Mouse (Mus musculus) adrenal gland, postnatal 4 days (tissue): Measurements from ENCODE around the gene Gclm. TPM values are rescaled to one million over a fixed set of nuclear protein-coding genes. Genes with fewer than 3 reads are reported as not detected.

Source experiments
- DNase-seq, 2 experiments: peaks; one replicate each; pipeline ENCODE4 v3.0.0; 2021 to 2022; ENCODE audit warnings: low spot score in 2 of 2, mixed read lengths in 2 of 2
- total RNA-seq, 2 experiments: library from RNA; stranded (reverse); gene quantifications; 2 replicates each; pipeline ENCODE4 v1.2.3; 2021

Gclm gene
- total RNA-seq, 2 experiments from 2014 or later: 74.6 to 88.1 TPM

GRCm38 (mm10) chr3:122292300-122293222 lies 47.2 kb downstream of the Gclm start:
- peak; percentile 90 to 96 for DNase-seq

GRCm38 (mm10) chr3:122293223-122293953 lies 48.0 kb downstream of the Gclm start:
- DNase-seq: peak in 1 of 2 experiments; percentile 79

- peak; percentile 74 to 82 for DNase-seq
Measured at GRCm38 (mm10) chr3:122293954-122294850, 48.8 kb downstream of the Gclm start, which contains the start of gene Bcar3. Gene Bcar3, plus strand, starts transcription at chr3:122294136.

- no peak for DNase-seq
Measured at GRCm38 (mm10) chr3:122295511-122295910, 50.2 kb downstream of the Gclm start.

GRCm38 (mm10) chr3:122296979-122297378 lies 51.6 kb downstream of the Gclm start:
- DNase-seq: no peak

GRCm38 (mm10) chr3:122300983-122301919 lies 55.9 kb downstream of the Gclm start:
- peak in 1 of 2 experiments; percentile 30 for DNase-seq

GRCm38 (mm10) chr3:122304560-122304959 lies 59.2 kb downstream of the Gclm start:
- DNase-seq: no peak

- no peak for DNase-seq
Measured at GRCm38 (mm10) chr3:122307894-122308671, 62.7 kb downstream of the Gclm start.

GRCm38 (mm10) chr3:122308981-122309380 lies 63.6 kb downstream of the Gclm start:
- DNase-seq: no peak

- peak; percentile 81 for DNase-seq
Measured at GRCm38 (mm10) chr3:122312078-122312477, 66.7 kb downstream of the Gclm start.

- no peak for DNase-seq
Measured at GRCm38 (mm10) chr3:122312936-122313629, 67.7 kb downstream of the Gclm start.

- DNase-seq: no peak
Measured at GRCm38 (mm10) chr3:122313936-122314335, 68.6 kb downstream of the Gclm start.

- no peak for DNase-seq
Measured at GRCm38 (mm10) chr3:122316621-122317020, 71.3 kb downstream of the Gclm start.

- no peak for DNase-seq
Measured at GRCm38 (mm10) chr3:122317339-122317738, 72.0 kb downstream of the Gclm start.
